Mouse (Mus musculus): ENCODE results near the gene Kiz.

GRCm38 (mm10) chr2:146823483-146823951 lies 32.1 kb upstream of the Kiz start:
- TF ChIP-seq CTCF (IDR thresholded peaks at IDR 0.05; ENCODE audit: low read depth, low read length), result no peak
- no peak for TF ChIP-seq POLR2A (IDR thresholded peaks at IDR 0.05; ENCODE audit: insufficient read depth, low read length)
- TF ChIP-seq EP300 (IDR thresholded peaks at IDR 0.05; ENCODE audit: insufficient read depth, low read depth, low read length), result no peak

Data from ES-Bruce4 (cell line).